Mouse (Mus musculus) T-helper 1 cell (primary cell): ENCODE data around the gene Hsd17b12.

ENCODE experiments used
- in situ Hi-C: fragments of 300-600 bp; cut with MboI, MseI; formaldehyde crosslinking; loops from one replicate; pipeline ENCODE4 v1.15.1; 2025; ENCODE audit warnings: high pct_unique_total_duplicates

Hsd17b12 gene

DNA sequence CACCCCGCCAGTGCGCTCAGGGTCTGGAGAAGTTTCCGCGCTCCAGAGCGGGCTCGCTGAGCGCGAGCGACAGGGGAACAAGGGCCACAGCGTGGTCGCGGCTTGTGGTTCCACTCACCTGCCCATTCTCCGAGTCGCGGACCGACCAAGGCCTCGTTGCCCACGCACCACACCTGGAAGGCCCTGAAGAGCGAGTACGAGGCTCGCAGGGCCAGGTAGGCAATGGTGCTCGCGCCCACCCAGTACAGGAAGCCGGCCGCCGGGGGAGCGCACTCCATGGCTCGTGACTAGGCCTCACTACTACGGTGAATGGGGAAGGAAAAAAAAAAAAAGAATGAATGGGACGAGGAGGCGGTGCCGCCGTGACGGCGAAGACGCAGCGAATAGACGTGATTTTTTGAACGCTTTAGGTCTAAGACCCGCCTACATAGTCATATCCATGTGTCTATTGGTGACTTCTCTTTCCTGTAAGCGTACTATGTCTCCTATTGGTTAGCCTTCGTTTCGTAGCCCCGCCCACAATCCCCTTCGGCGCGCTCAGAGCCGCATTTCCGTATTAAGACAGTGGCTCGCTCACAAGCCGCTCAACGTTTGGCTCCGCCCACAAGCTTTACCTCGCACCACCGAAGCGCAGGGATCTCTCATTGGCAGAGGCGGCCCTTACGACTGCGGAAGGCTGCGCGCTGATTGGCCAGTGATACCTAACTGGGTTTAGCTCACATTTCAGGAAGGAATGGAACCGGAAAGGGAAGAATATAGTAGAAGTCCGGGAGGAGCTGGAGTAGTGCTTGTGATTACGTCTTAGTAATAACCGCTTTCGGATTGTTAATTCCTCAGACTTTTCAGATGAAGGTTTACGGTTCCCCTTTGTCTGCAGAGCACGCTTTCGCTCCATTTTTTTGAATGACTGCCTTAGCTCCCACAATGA, at the start of gene Hsd17b12:
Hsd17b12 (minus strand) TSS at position 373 of the 928 bp plus-strand sequence.
- in situ Hi-C loops = no loop called here

DNA sequence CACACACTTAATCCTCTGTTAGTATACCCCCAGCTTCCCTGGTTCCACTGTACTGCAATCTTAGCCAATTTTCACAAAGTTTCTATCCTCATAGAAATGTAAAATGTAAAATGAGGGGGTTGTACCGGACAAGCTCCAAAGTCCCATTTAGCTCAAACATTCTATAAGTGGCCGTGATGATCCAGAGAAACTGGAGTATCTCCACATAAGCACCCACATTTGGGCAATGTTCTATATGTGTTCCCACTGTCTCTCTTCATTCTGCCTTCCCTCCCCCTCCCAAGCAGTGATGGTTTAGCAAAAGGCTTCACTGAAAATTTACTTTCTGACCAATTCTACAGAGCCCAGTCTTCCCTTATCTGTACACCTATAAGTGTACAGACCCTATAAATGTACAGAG, 27.1 kb upstream of the Hsd17b12 start:
- in situ Hi-C loops = loop anchor here (5.0 to 10.0 kb wide), 2 partner anchors 98 to 540 kb away; partner anchors contain the start of gene Alx4

DNA sequence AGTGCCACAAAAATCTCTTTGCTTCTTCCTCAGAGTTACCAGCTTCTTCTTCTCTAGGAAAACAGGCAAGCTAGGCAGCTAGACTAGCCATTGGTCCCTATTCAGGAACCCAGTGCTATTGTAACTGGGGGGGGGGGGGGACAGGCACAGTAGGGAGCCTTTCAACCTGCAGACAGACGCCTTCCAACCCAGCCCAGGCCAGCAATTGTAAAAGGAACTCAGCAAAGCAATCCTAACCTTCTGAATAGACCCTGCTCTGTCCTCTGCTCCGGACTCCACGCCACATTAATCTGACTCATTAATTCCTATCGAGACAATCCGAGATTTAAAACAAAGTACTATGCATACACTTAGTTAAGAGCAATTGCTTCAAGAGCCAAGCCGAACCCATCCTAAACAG, 26.4 kb upstream of the Hsd17b12 start:
- in situ Hi-C loops = loop anchor here (10.0 kb wide), 1 partner anchor 539 kb away; the partner anchor contains the start of gene Alx4

DNA sequence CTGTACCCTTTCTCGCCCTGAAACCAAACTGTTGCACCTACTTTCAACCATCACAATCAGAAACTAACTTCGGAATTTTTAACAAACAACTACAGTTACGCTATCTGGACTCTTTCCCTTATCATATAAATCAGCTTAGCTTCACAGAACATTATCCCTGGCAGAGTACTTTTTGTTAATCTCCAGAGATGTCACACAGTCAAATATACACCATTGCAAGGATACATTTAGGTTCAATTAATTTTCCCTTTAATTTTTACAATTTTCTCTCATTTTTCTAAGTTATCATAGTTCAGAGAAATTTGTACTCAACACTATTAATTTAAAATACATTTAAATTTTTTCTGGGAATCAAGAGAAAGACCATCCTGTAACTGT, 21.3 kb upstream of the Hsd17b12 start:
- in situ Hi-C loops = no loop called here

DNA sequence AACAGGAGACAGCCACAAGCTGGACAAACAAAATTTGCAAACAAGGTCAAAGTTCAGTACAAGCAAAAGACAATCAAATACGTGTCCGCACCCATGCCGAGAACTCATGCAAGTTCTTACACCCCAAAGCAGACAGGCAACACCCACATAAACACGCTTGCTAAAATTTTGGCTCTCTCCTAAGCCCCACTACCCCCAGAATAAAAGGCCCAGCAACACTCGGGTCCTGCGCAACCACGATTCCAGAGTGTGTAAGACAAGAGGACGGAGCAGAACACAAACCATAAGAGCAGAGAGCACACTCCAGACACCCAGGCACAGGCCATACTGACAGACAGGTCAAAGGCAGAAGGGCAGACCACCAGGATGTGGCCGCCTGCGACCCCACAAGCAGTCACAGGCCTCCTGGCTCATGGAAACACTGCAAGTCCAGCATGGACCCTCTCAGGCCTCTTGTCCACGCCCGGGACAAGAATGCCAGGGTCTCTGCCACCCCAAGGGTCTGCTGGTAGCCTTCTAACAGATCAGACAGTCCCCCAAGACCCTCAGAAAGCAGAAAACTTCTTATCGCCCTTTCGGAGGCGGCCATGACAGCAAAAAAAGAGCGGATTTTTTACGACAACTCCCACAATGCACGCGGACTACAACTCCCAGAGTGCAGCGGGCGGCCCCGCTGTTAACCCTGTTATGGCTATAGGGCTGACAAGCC, 20.7 kb upstream of the Hsd17b12 start:
- in situ Hi-C loops = no loop called here

DNA sequence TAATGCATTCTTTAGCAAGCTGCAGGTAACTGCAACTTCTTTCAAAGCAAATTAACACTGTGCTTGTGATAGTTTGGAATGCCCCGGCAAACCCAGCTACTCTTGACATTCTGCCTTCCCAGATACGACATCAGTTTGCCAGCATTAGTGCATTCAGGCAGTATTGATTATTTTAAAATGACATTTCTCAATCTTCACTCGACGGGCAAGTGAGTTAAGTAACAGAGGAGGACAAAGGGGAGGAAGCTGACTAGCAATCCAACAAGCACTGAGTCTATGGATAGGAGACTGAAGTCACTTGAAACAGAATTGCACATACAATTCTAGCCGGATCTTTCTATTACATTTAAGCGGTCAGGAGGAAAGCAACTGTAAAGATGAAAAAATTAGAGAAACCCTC, 19.5 kb upstream of the Hsd17b12 start:
- in situ Hi-C loops = no loop called here

DNA sequence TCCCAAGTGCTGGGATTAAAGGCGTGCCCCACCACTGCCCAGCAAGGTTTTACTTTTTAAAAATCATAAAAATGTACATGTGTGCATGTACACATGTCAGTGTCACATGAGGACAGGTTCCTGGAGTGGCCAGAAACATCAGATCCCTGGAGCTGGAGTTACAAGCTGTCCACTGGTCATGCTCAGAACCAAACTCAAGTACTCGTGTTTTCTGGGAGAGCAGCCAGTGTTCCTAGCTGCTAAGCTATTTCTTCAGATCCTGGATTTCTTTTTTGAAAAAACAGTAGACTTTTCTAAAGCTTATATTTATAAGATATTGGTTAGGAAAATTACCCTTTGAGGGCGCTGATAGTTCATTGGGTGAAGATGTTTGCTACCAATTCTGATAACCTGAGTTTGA, 18.6 kb upstream of the Hsd17b12 start:
- in situ Hi-C loops = no loop called here

DNA sequence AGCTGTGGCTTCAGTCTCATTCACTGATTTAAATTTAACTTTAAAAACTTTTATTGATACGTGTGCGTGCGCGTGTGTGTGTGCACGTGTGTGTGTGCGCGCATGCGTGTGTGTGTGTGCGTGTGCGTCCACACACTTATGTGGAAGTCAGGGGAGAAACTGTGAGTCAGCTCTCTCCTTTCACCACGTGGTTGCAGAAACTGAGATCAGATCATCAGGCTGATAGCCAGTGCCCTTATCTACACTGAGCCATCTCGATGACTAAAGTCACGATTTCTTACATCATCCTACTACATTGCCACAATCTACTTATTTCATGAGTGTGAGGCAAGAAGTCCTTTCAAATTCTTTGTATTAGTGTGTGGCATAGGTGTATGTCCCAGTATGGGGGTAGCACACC, 15.8 kb upstream of the Hsd17b12 start:
- in situ Hi-C loops = no loop called here

DNA sequence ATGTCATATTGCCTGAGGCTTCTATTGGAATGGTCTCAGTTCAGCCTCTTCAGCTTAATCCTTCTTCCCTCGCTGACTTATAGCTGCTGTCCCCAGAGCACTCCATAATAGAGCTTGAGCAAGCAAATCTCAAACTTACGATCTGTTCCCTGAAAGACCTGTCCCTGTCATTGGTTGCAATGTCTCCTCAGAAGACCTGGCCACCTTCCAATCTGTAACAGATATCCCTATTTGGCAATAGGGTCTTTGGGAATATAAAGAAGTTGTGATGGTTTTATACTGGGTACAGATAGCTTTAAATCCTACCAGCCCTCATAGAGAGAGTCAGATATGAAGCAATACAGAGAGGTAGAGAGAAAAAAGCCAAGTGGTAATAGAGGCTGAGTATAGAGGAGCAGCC, 5.4 kb upstream of the Hsd17b12 start:
- in situ Hi-C loops = no loop called here

DNA sequence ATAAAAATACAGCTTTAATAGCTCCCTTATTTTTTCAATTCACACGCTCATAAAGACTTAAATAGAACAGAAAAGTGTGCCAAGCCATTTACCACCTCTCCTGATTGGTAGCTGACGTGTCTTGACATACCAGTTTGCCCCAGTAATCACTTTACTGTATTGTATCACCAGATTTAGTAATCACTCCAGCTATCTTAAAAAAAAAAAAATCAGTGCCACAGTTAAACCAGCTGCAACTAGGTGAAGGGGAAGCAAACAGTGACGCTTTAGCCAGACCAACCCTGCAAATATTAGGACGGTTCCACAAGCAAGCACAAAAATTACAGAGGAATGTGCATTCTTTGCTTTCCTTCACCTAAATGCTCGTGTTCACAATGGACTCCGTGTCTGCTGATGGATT, 4.4 kb upstream of the Hsd17b12 start:
- in situ Hi-C loops = no loop called here

DNA sequence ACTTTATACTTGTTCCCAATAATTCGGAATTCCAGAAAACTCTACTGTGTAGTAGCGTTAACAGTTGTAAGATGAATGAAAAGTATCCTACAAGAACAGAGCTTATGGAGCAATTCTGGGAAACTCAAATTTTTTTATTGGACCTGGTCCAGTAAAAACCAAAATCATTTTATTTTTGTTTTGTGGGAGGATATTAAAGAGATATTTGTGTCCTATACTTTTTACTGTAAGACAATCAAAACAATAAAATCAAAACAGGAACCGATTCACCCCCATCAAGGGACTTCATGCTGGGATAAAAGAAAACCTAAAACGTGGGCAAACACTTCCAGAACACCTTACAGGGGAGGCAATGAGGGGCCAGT, 738 bp upstream of the Hsd17b12 start:
- in situ Hi-C loops = no loop called here

DNA sequence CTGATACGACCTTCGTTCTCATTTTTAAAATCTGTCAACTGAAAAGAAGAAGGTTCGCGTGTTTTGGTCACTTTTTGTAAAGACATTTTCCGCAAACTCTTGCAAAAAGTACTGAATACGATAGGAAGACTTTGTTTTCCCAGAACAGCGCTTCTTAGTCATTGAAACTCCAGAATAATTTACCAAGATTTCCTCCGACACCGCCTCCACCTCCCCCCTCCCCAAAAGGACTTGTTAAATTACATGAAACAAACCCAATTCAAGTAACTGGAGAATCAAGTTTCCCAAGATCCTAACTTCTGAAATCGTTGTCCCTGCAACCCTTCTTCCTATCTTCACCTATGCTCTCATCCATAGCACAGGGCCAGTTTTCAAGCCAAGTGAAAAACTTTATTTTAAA, 713 bp downstream of the Hsd17b12 start:
- in situ Hi-C loops = no loop called here

DNA sequence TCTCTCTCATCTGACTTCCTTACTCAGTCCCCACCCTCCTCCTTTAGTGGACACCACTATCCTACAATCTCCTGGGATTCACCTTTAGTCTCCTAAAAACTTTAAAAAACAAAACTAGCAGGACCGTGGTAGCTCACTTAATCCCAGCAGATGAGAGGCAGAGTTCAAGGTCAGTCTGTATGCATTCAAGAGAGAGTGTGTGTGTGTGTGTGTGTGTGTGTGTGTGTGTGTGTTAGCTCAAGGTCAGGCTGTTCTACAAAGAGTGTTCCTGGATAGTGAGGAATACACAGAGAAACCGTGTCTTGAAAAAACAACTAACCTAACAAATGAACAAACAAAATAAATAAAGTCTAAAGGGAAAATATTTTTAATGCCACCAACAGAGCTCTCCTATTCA, 12.6 kb downstream of the Hsd17b12 start:
- in situ Hi-C loops = no loop called here

DNA sequence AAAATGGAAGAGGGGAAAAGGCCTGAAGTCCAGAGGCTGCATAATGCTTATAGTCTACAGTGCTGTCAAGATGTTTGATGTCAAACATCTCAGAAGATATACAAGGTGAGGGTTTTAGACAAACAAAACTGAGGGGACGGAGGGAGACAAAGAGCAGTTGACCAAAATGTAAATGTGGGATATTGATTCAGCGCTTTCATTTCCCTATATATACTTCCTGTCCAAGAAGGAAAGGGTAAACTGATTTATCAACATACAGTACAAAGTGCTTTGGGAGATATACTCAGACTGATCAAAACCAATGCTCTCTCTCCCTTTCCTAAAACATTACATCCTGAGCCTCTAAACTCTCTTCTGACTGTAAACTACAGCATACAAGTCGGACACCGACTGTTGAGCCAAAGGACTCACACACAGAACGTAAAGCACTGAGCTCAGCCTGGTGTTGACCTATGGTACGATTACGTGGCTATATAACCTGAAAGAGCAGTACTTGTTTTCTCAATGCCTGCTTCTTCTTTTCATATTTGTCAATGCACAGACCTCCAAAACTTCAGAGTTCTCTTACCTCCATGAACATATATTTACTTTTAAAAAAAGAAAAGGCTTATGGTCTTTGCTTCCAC, 13.1 kb downstream of the Hsd17b12 start:
- in situ Hi-C loops = no loop called here

DNA sequence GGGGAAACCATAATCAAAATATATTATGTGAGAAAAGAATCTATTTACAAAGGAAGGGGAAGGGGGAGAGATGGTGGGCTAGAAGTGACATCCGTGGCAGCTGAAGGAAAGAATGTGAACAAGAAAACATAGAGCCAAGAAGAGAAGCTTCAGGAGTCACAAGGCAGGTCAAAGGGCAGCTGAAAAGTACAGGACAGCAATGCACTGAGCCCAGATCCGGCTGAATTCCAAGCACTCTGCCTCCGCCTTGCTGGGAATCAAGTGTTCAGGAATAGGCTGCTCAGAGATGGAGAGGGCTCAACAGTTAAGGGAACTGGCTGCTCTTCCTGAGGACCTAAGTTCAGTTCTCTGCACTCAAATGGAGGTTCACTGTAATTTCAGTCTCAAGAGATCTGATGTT, 16.5 kb downstream of the Hsd17b12 start:
- in situ Hi-C loops = no loop called here

DNA sequence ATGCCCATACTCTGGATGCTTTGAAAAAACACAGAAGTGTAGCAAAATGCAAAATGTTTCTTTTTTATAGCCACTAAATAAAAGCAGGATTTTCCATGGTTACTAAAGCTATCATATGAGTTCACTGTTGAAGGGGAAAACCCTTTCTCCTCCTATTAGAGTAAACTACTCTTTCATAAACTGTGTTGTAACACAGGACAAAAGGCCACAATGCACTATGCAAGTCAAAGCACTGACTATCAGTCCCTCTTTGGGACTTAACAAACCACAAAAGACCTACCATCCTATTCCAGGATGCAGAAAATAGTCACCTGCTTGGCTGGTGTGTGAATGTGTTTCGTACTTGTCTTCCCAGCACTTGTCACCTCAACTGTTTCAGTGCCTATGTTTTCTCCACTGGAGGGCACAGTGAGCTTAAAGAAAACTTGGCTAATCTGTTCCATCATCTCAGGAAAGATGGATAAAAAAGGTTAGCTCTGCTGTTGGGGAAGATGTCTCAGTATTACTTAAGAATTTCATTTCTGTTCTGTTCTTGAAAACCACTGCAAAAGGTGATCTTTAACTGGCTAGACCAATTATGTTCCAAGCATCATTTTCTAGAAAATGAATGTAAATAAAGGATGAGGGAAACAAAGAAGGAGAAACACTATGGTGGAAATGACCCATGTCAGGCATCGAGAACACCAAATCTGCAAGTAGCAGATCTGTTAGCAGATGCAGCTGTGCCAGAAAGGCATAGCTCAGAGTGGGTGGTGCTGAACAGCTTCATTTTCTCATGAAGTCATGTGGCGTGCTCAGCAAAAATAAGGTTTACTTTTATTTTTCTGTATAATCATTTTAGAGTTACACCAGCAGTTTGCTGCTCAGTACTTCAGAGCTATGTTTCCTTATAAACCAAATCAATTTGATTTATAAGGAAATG, 19.0 kb downstream of the Hsd17b12 start:
- in situ Hi-C loops = no loop called here

DNA sequence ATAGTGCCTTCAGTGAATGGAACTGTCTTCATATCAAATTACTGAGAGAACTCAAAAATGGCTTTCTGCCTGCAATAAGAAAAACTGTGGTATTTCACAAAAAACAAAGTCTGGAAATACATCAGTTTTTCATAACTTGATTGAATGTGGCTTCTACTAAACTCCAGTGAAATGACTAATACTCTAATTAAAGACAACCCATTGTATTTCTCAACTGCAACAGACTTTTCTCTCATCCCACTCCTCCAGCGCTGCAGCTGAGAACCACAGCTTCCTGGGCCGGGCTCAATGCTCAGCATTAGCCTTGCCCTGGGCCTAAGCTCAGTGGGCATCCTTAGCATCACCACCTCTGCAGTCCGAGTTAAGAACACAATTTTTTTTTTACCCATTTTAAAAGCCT, 20.9 kb downstream of the Hsd17b12 start:
- in situ Hi-C loops = no loop called here

DNA sequence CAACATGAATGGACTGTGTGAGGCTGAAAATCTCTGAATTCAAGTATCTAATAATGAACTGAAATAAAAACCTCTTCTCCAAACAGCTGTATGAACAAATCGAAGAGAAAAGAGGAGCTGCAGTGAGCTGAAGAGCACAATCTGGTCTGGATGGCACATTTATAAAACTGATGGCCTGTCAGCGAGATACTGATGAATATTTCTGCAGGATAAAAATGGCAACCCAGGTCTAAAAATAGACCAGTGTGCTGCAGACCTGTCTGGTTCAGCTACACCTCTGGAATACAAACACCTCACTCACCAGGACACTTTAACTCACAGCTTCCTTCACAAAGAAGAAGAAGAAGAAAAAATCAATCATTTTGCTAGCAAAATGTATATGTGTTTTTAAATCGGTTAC, 29.3 kb downstream of the Hsd17b12 start:
- in situ Hi-C loops = no loop called here

DNA sequence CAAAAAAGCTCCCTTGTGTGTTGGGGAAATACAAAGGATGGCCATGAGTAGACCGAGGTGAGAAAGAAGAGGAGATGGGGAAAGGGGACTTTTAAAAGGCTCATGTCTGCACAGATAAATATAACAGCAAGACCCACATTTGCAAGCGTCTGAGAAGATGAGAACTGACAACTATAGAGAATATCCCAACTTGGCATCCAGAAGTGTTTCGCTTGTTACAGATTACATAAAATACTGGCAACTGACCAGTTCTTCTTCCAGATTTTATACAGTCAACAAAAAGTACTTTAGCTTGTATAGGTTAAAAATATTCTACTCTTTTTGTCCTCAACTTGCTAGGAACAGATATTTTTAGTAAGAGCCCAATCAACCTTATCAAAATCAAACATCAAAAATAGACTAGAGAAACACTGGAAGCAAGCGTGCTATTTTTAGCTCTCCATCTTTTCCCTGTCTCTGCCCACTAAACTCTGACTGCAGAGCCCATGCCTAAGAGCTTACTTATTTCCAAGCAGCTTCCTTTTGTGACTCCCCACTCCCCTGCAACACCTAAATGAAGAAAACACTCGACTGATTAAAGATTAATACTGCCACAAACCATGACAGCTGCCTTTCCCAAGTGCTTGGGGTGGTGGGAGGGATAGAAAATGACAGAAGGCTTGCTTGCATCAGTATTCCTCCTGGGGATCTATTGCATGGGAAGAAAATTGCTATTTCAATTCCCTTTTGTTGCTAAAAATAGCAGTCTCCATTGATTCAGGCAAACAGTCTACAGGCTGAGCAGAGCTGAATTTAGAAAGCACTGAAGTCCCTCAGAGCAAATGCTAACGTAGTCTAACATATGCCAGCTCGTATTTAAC, 35.4 kb downstream of the Hsd17b12 start:
- in situ Hi-C loops = no loop called here

DNA sequence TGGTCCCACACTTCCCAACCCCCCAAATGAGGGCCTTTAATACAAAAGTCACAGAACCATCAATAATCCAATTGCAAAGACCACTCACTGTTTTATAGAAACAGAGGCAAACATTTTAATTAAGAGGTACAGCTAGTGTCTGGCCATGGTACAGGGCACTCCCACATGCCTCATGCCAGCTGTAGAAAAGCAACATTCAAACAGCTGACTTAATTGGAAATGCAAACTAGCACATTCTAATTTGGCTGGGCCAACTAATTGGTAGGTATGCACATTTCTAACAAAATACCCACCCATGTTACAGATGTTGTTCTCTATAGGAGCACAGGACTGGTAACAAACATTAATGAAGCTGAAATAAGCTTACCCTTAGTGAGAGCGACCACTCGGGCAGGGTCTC, 54.0 kb downstream of the Hsd17b12 start:
- in situ Hi-C loops = no loop called here
